ENCODE assay signal across 8 mouse cellular contexts in the genomic region with DNA sequence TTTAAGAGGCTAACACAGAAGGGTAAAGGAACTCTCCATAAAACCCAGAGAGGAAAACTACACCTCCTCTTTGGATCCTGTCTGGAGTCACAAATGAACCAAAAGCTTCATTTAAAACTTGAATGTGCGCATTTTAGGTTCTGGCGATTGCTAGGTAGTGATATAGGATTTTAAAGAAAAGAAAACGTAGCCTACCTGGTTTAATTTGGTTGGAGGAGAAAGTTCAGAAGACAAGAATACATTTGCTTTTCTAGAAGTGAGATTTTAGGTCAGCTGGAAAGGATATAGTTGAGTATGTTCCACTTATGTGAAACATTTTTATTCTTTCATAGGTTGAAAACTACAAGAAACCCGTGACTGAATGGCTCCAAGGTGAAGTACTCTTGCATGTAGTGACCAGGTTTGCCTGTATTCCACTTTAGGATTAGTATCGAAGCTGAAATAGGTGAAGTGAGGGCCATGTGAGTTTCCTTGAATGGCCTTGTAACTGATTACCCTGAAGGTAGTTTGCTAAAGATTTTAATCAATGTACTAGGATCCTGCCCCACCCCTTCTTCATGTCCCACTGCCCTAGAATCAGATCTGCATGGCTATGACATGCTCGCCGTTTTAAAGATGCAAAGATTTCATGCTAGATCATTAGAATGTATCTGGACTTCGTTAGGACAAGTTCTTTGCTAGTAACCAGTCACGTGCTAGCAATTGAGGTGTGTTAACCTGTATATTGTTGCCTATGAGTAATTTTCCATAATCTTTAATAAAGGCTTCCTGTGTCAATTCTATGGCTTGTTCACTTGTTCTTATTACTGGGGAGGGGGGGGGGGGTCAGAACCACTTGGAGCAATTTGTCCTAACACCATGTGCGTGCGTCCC. TPM values are rescaled to one million over a fixed set of nuclear protein-coding genes. Genes with fewer than 3 reads are reported as not detected.
DNase-seq lines count a peak whose midpoint lies in the region; ATAC-seq and TF ChIP-seq lines count a peak whose summit lies in the region.

No protein-coding gene starts in this region.

- intact Hi-C loops in left cerebral cortex, postnatal 4 days (cut with DNase I): loop anchor here (10.0 kb wide), 1 partner anchor 101 kb away; the partner anchor contains the start of gene Rasl11b
- intact Hi-C loops in left cerebral cortex, postnatal 14 days (cut with DNase I): loop anchor here (5.0 to 10.0 kb wide), 2 partner anchors 104 to 181 kb away; partner anchors contain the start of gene Rasl11b

- 23% methylated on average over 11 of the region's 11 CpGs for WGBS in lung, embryonic 14.5 days
- 14% methylated on average over 11 of the region's 11 CpGs for WGBS in embryonic facial prominence, embryonic 12.5 days
- 19% methylated on average over 11 of the region's 11 CpGs for WGBS in intestine, postnatal 0 days
- WGBS in olfactory bulb, adult 2 months: 30% methylated on average over 11 of the region's 11 CpGs

- H3K9me3 ChIP-seq in lung, embryonic 14.5 days (ENCODE audit: low read depth, low read length): no peaks in the 10 kb centered on the region
- no peaks in the 10 kb centered on the region for H3K9me3 ChIP-seq in embryonic facial prominence, embryonic 12.5 days
- no peaks in the 10 kb centered on the region for H3K9me3 ChIP-seq in intestine, postnatal 0 days (ENCODE audit: control insufficient read depth)

- H3K4me2 ChIP-seq in lung, embryonic 14.5 days: peak overlapping the region; percentile 79
- H3K4me2 ChIP-seq in embryonic facial prominence, embryonic 12.5 days (replicated peaks): peak overlapping the region; percentile 79
- peak overlapping the region; percentile 78 for H3K4me2 ChIP-seq in intestine, postnatal 0 days (replicated peaks; ENCODE audit: low read depth)

- H3K27me3 ChIP-seq in lung, embryonic 14.5 days (ENCODE audit: insufficient read depth, low read length): no peaks in the 10 kb centered on the region
- no peaks in the 10 kb centered on the region for H3K27me3 ChIP-seq in embryonic facial prominence, embryonic 12.5 days
- H3K27me3 ChIP-seq in intestine, postnatal 0 days (replicated peaks; ENCODE audit: control insufficient read depth, insufficient read depth, low read length): no peaks in the 10 kb centered on the region

- peaks cover 33% of the 10 kb centered on the region for H3K36me3 ChIP-seq in lung, embryonic 14.5 days (ENCODE audit: insufficient read depth)
- peaks cover 23% of the 10 kb centered on the region for H3K36me3 ChIP-seq in embryonic facial prominence, embryonic 12.5 days
- H3K36me3 ChIP-seq in intestine, postnatal 0 days (ENCODE audit: control insufficient read depth, insufficient read depth): no peaks in the 10 kb centered on the region

- peak overlapping the region; percentile 84 for H3K4me3 ChIP-seq in lung, embryonic 14.5 days (ENCODE audit: low read depth, low read length)
- peak overlapping the region; percentile 97 for H3K4me3 ChIP-seq in embryonic facial prominence, embryonic 12.5 days
- peak overlapping the region; percentile 87 for H3K4me3 ChIP-seq in intestine, postnatal 0 days (ENCODE audit: low read depth, low read length)
- H3K4me3 ChIP-seq in olfactory bulb, adult 2 months (ENCODE audit: insufficient read depth, low read depth, low read length): peak overlapping the region; percentile 99

- no peak for DNase-seq in lung, embryonic 14.5 days
- DNase-seq in lung, postnatal 10 days: no peak
- no peak for DNase-seq in thymus, postnatal 36 days
- no peak for DNase-seq in left cerebral cortex, postnatal 4 days
- DNase-seq in left cerebral cortex, postnatal 14 days (ENCODE audit: low spot score in 2 of 2): no peak

- H3K27ac ChIP-seq in lung, embryonic 14.5 days (ENCODE audit: low read depth): peak overlapping the region; percentile 89
- H3K27ac ChIP-seq in embryonic facial prominence, embryonic 12.5 days: peak overlapping the region; percentile 90
- peak overlapping the region; percentile 86 for H3K27ac ChIP-seq in intestine, postnatal 0 days (ENCODE audit: low read depth, low read length)
- peak overlapping the region; percentile 87; the same call in 1 of the 2 replicates for H3K27ac ChIP-seq in olfactory bulb, adult 2 months (ENCODE audit: insufficient read depth, low read depth, low read length)

- H3K4me1 ChIP-seq in lung, embryonic 14.5 days (ENCODE audit: insufficient read depth): peaks cover 12% of the 10 kb centered on the region; the same call in 1 of the 2 replicates
- H3K4me1 ChIP-seq in embryonic facial prominence, embryonic 12.5 days: peaks cover 13% of the 10 kb centered on the region
- no peaks in the 10 kb centered on the region for H3K4me1 ChIP-seq in intestine, postnatal 0 days (replicated peaks; ENCODE audit: control insufficient read depth, insufficient read depth, low read length)
- H3K4me1 ChIP-seq in olfactory bulb, adult 2 months (ENCODE audit: control insufficient read depth, insufficient read depth, low read length): 0 out of 2 replicates have a peak, but pooled peaks cover 3% of the 10 kb centered on the region

- peak overlapping the region; percentile 98 for H3K9ac ChIP-seq in lung, embryonic 14.5 days
- peak overlapping the region; percentile 98 for H3K9ac ChIP-seq in embryonic facial prominence, embryonic 12.5 days
- peak overlapping the region; percentile 92 for H3K9ac ChIP-seq in intestine, postnatal 0 days (ENCODE audit: low read depth, low read length)

- TF ChIP-seq CTCF in lung, embryonic 14.5 days (IDR thresholded peaks at IDR 0.05; ENCODE audit: low read depth): no peak
- no peak for TF ChIP-seq CTCF in intestine, postnatal 0 days (IDR thresholded peaks at IDR 0.05; ENCODE audit: low read depth)
- no peak for TF ChIP-seq CTCF in olfactory bulb, adult 2 months (IDR thresholded peaks at IDR 0.05; ENCODE audit: insufficient read depth, low read depth, low read length)

- no peak for TF ChIP-seq POLR2A in olfactory bulb, adult 2 months (IDR thresholded peaks at IDR 0.05; ENCODE audit: insufficient read depth, low read depth, low read length)

- ATAC-seq in lung, embryonic 14.5 days (ENCODE audit: insufficient read depth): no peak
- ATAC-seq in embryonic facial prominence, embryonic 12.5 days (ENCODE audit: insufficient number of reproducible peaks, insufficient read depth, low FRiP score, low TSS enrichment): no peak
- ATAC-seq in intestine, postnatal 0 days: no peak

RNA-seq across cellular contexts. Expression of gene Usp46, which starts 25.6 kb away (rescaled TPM):
- polyA plus RNA-seq in lung, embryonic 14.5 days (2014; fragmentation: Nextera tagmentation; extraction: Ambion mirVana): 46.8 and 48.6 TPM in 2 replicates
- polyA plus RNA-seq in embryonic facial prominence, embryonic 12.5 days (2016; fragmentation: Nextera tagmentation; extraction: Ambion mirVana): 44.0 and 45.9 TPM in 2 replicates
- 6.3 and 6.6 TPM in 2 replicates for polyA plus RNA-seq in intestine, postnatal 0 days (2015; fragmentation: Nextera tagmentation; extraction: Ambion mirVana)
- 164 TPM in 1 of 2 replicates, not detected in the other for polyA plus RNA-seq in olfactory bulb, adult 2 months (2012; ENCODE audit: insufficient read depth, insufficient read length, low replicate concordance, missing spikeins)
- 100 to 1,000 TPM; 111 to 115 TPM for total RNA-seq in left cerebral cortex, postnatal 4 days (2021)
- total RNA-seq in left cerebral cortex, postnatal 14 days (2021): 100 to 1,000 TPM; 155 TPM
